Mouse (Mus musculus) heart, embryonic 10.5 days (tissue): Measurements from ENCODE around the gene Os9. TPM values are rescaled to one million over a fixed set of nuclear protein-coding genes. Genes with fewer than 3 reads are reported as not detected.
"Not testable (repeated sequence)": the region's sequence is repeated elsewhere in the genome, so short reads cannot be mapped to it uniquely, and the experiment has no call there.

Experiments used
- DNase-seq: peaks from one replicate; pipeline ENCODE4 v3.0.0-alpha.2; 2017; ENCODE audit warnings: low spot score
- H3K27ac ChIP-seq: fragments of 300-500 bp; sonication (generic); 2 replicates; pipeline ENCODE4 v1.5.1; 2016; ENCODE audit warnings: mild to moderate bottlenecking
- H3K27me3 ChIP-seq: fragments of 300-500 bp; sonication (generic); 2 replicates; pipeline ENCODE4 v1.6.1; 2016; ENCODE audit warnings: mild to moderate bottlenecking; ENCODE audit not compliant: poor library complexity, insufficient read depth, severe bottlenecking
- H3K36me3 ChIP-seq: fragments of 300-500 bp; sonication (generic); 2 replicates; pipeline ENCODE4 v1.6.1; 2016; ENCODE audit warnings: mild to moderate bottlenecking, moderate library complexity
- H3K4me1 ChIP-seq: fragments of 300-500 bp; sonication (generic); 2 replicates; pipeline ENCODE4 v1.6.1; 2016; ENCODE audit warnings: mild to moderate bottlenecking
- H3K4me3 ChIP-seq: fragments of 300-500 bp; sonication (generic); 2 replicates; pipeline ENCODE4 v1.5.1; 2016; ENCODE audit warnings: mild to moderate bottlenecking, moderate library complexity
- H3K9me3 ChIP-seq: fragments of 300-500 bp; sonication (generic); 2 replicates; pipeline ENCODE4 v1.6.1; 2016; ENCODE audit warnings: mild to moderate bottlenecking, moderate library complexity
- WGBS: fragments of 180-500 bp; shearing (Covaris S2); methylation state at CpG from one replicate; pipeline ENCODE4 v1.1.7; 2016; 5-methylcytosine and 5-hydroxymethylcytosine counted together
- polyA plus RNA-seq: library from polyadenylated mRNA; unstranded; fragments of >200 nt; fragmentation: Nextera tagmentation; extraction: Ambion mirVana; gene quantifications from 2 replicates; pipeline ENCODE4 v1.2.1, GENCODE M21; 2016

Os9 gene
- 44.4 and 48.8 TPM in 2 replicates for polyA plus RNA-seq

DNA sequence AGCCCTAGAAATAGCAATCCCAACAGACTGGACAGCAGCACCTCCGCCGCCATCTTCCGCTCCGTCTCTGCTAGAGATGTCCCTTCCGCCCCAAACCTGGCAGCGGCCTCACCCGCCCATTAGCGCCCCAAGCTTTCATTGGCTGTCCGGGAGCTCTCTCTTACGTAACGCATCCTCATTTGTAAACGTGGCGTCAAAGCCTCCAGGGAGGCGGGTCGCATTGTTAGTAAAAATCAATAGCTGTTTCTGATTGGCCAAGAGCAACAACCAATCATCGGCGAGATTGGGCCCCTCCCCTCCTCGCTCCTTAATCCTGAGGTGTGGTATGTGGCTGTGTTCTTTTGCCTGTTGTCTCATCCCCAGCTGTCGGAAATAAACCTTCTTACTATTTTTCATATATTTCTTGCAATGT lies at the start of gene Os9:
Gene Os9, minus strand, starts transcription at position 66 of the 412 bp plus-strand sequence.
- Histone ChIP-seq H3K27ac (peak within 1 kb of the TSS; percentile 77), H3K36me3 (peaks cover 31% of the 10 kb centered on the region), H3K4me1 (peaks cover 20% of the 10 kb centered on the region), H3K27me3 (no peaks in the 10 kb centered on the region), H3K9me3 (no peaks in the 10 kb centered on the region), H3K4me3 (peak within 1 kb of the TSS; percentile 82)
- WGBS, result under 1% methylated on average over 19 of the region's 19 CpGs
- DNase-seq, result peak; percentile 99

DNA sequence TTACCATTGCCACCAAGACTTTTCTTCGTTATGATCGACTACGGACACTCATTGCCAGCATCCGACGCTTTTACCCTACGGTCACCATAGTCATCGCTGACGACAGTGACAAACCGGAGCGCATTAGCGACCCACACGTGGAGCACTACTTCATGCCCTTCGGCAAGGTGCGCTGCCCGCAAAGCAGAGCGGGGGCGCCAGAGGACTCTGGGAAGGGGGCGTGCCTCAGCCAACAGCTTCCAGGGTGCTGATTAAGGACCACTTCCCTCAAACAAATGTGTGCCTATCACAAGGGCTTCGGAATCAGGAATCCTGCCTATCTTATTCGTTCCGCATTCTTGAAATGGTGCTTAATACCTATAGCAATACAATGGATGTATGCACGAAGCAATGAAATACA lies 49.1 kb upstream of the Os9 start:
- Histone ChIP-seq H3K9me3 (no peaks in the 10 kb centered on the region), H3K36me3 (no peaks in the 10 kb centered on the region), H3K27ac (no peak overlapping the region; the same call in 1 of the 2 replicates), H3K4me3 (peak overlapping the region; percentile 59), H3K4me1 (peaks cover 47% of the 10 kb centered on the region), H3K27me3 (peaks cover 89% of the 10 kb centered on the region)
- no peak for DNase-seq
- WGBS, result under 1% methylated on average over 22 of the region's 22 CpGs

DNA sequence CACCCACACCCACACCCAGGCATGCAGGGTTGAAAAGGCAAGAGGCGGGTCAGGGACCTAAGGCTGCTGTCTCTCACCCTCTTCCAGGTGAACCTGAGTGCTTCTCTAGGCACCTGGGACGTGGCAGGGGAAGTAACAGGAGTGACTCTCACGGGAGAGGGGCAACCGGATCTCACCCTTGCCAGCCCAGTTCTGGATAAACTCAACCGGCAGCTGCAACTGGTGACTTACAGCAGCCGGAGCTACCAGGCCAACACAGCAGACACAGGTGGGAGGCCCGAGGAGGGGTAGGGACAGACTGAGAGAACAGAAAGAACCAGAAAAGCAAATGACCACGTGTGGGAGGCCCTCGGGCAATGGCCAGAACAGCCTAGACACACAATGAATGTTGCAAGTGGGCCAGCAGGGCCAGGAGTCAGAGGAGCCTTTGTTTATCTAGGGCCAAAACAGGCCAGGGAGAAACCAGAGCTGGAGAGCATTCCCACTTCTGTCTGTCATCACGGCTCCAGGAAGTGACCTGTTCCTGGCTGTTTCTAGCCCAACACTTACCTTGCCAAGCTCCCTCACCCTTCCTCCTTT lies 46.8 kb upstream of the Os9 start:
- Histone ChIP-seq H3K36me3 (no peaks in the 10 kb centered on the region), H3K4me1 (peaks cover 51% of the 10 kb centered on the region), H3K27ac (no peak overlapping the region), H3K9me3 (no peaks in the 10 kb centered on the region), H3K4me3 (0 out of 2 replicates have a peak overlapping the region, but pooled peaks have one; percentile 5), H3K27me3 (peaks cover 94% of the 10 kb centered on the region)
- no peak for DNase-seq
- WGBS, result 13% methylated on average over 10 of the region's 10 CpGs

DNA sequence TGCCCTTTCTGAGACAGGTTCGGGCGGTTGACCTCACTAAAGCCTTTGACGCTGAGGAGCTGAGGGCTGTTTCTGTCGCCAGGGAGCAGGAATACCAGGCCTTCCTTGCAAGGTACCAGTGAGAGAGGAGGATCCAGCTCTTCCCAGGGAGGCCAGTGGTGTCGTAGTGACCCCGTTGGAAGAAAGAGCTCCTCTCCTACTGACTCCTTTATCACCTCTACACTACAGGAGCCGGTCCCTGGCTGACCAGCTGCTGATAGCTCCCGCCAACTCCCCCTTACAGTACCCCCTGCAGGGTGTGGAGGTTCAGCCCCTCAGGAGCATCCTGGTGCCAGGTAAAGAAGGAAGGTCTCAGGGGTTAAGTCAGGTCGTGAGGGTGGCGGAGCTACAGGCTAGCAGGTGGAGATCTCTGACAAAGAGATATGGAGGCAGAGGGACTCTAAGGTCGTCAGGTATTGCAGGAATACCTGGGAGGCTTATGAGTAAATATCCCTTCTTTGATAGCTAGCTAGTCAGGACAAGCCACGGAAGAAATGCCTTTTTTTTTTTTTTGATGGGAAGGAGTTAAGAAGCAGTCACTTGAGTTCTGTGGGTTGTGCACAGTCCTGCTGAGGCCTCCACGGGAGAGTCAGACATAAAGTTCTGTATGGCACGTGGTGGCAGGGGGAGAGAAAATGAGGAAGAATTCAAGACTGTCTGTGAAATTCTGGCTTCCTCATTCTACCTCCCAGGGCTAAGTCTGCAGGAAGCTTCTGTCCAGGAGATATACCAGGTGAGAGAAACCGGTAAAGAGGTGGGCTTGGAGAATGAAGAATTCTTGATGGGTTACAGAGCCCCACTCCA lies 46.1 kb upstream of the Os9 start:
- Histone ChIP-seq H3K36me3 (no peaks in the 10 kb centered on the region), H3K27me3 (peaks cover 91% of the 10 kb centered on the region), H3K27ac (no peak overlapping the region), H3K4me1 (peaks cover 51% of the 10 kb centered on the region), H3K4me3 (peak overlapping the region; percentile 74; the same call in 1 of the 2 replicates), H3K9me3 (no peaks in the 10 kb centered on the region)
- WGBS, result 15% methylated on average over 15 of the region's 15 CpGs
- DNase-seq, result no peak

DNA sequence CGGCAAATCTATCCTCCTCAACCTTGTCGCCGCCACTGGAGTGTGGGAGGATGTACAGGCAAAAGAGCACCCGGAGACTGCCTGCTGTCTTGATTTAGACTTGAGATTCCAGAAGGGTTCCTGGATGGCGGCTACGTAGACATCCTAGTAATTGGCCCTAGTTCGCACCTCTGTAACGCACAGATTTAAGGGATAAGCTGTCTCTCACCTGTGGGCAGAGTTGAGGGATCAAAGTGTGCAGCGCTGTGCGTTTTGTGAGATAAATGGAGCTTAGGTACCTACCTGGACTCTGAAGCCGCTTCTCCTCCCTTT lies 45.4 kb upstream of the Os9 start:
- WGBS, result 2% methylated on average over 11 of the region's 11 CpGs
- H3K4me3 ChIP-seq, result peak overlapping the region; percentile 74
- no peaks in the 10 kb centered on the region for H3K9me3 ChIP-seq
- H3K4me1 ChIP-seq, result peaks cover 51% of the 10 kb centered on the region
- H3K27me3 ChIP-seq, result peaks cover 85% of the 10 kb centered on the region
- H3K27ac ChIP-seq, result no peak overlapping the region
- H3K36me3 ChIP-seq, result no peaks in the 10 kb centered on the region
- DNase-seq, result no peak

DNA sequence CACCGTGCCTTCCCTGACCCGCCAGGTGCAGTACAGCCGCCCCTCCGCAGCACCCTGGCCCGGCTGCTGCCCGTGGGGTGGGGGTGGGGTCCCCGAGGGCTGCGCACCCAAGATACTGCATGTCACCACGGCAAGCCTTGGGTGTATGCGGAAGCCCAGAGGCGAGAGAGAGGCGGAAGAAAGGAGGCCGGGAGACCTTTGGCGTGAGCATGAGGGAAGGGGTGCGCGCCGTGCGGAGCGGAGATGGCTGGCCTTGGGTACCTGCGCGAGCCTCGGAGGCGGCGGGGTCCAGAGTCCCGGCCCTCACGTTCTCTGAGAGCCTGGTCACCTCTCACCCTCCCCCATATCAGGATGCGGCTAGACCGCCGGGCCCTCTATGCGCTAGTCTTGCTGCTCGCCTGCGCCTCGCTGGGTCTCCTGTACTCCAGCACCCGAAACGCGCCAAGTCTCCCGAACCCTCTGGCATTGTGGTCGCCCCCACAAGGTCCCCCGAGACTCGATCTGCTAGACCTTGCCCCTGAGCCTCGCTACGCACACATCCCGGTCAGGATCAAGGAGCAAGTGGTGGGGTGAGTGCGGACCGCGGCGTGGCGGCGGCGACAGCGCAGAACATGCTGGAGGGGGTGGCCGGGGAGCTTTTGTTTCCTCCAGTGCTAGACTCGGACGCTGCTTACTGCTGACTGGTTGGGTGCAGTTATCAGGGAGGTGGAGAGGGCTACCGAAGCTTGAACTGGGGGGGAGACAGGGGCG lies 44.9 kb upstream of the Os9 start:
- no peaks in the 10 kb centered on the region for H3K36me3 ChIP-seq
- no peak for DNase-seq
- H3K27ac ChIP-seq, result peak overlapping the region; percentile 72
- WGBS, result under 1% methylated on average over 56 of the region's 56 CpGs
- peaks cover 79% of the 10 kb centered on the region for H3K27me3 ChIP-seq
- peak overlapping the region; percentile 74 for H3K4me3 ChIP-seq
- H3K4me1 ChIP-seq, result peaks cover 46% of the 10 kb centered on the region
- no peaks in the 10 kb centered on the region for H3K9me3 ChIP-seq

DNA sequence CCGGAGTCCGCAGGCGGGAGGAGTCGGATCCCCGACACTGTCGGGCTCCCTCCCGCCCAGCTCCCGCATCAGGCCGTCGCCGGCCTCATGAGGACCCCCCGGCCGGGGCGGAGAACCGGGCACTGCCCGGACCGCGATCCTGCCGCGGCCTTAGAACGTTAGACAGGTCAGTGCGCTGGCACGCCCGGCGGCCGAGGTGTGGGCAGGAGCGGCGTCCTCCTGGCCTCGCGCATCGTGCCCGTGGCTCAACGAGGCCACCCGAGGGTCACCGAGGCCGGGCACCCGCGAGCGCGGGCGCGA lies 44.4 kb upstream of the Os9 start:
- under 1% methylated on average over 42 of the region's 42 CpGs for WGBS
- DNase-seq, result no peak
- no peaks in the 10 kb centered on the region for H3K36me3 ChIP-seq
- H3K27ac ChIP-seq, result peak overlapping the region; percentile 72
- no peaks in the 10 kb centered on the region for H3K9me3 ChIP-seq
- peaks cover 74% of the 10 kb centered on the region for H3K27me3 ChIP-seq
- peaks cover 41% of the 10 kb centered on the region for H3K4me1 ChIP-seq
- H3K4me3 ChIP-seq, result peak overlapping the region; percentile 74

DNA sequence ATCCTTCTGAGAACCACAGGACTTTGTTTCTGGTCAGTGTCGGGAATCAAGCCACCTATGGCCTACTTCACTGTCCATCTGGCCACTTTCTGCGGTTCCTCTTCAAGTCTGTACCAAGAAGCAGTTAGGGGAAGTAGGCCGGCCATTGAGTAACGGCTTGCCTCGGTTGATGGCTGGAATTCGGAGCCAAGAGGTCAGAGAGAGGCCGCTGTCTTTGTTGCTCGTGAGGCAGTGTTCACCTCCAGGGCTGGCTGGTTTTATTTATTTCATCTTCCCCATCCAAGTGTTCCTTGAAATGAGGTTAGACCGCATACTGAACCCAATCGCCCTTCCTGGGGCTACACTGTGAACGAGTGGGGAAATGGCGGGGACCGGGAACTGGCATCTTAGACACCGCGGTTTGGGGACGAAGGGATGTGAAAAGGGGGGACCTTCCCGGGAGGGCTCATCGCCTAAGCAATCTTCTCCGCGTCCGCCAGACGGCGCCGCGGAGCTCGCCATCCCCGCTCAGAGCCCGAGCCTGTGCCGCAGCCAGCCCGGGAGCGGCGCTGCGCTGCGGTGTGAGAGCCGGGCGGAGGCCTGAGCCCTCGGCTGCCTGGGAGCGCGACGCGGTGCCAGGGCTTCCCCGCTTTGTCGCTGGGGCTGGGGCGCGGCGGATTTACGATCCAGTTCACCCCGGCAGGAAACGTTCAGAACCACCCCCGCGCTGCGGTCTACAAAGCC lies 43.9 kb upstream of the Os9 start, which contains the start of gene B4galnt1:
Gene B4galnt1, plus strand, starts transcription at position 595 of the 723 bp plus-strand sequence.
- WGBS, result 2% methylated on average over 52 of the region's 52 CpGs
- Histone ChIP-seq H3K9me3 (no peaks in the 10 kb centered on the region), H3K4me3 (peak within 1 kb of the TSS; percentile 74), H3K27me3 (peaks cover 69% of the 10 kb centered on the region), H3K27ac (peak within 1 kb of the TSS; percentile 72), H3K4me1 (peaks cover 36% of the 10 kb centered on the region), H3K36me3 (no peaks in the 10 kb centered on the region)
- DNase-seq, result no peak

DNA sequence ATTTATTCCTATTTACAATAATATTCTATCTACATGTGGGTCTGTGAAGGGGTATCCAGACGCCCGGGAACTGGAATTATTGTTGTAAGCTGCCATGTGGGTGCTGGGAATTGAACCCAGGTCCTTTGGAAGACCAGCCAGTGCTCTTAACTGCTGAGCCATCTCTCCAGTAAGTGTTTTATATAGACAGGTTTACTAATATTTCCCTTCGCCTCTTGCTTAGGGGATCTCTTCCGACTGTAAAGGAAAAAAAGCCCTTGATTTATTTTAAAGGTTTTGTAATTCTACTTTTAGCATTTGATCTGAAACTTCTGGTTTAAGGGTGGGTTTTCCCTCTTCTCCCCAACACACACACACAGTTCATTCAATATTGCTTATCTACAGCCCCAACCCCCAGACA lies 43.3 kb upstream of the Os9 start:
- no peak for DNase-seq
- H3K27ac ChIP-seq, result no peak overlapping the region
- no peak overlapping the region for H3K4me3 ChIP-seq
- no peaks in the 10 kb centered on the region for H3K9me3 ChIP-seq
- H3K4me1 ChIP-seq, result peaks cover 33% of the 10 kb centered on the region
- WGBS, result 89% methylated on average over 4 of the region's 4 CpGs
- no peaks in the 10 kb centered on the region for H3K36me3 ChIP-seq
- peaks cover 63% of the 10 kb centered on the region for H3K27me3 ChIP-seq

DNA sequence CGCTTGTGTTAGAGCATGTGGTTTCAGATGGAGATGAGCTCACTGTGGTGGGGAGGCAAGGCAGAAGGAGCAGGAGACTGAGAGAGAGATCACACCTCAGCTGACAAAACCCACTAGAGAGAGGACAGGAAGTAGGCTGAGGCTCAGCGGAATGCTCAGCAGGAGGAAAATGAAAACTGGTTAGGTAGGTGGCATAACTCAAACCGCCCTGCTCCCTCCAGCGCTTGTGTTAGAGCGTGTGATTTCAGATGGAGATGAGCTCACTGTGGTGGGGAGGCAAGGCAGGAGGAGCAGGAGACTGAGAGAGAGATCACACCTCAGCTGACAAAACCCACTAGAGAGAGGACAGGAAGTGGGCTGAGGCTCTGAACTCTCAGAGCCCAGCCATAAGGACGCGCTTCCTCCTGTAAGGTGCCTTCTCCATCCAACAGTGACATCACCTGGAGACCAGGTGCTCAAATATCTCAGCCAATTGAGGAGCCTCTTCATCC lies 41.9 kb upstream of the Os9 start:
- H3K36me3 ChIP-seq, DNase-seq, H3K4me3 ChIP-seq, H3K27ac ChIP-seq, H3K9me3 ChIP-seq: not testable (repeated sequence)
- Histone ChIP-seq H3K27me3 (peaks cover 49% of the 10 kb centered on the region), H3K4me1 (peaks cover 30% of the 10 kb centered on the region)
- 42% methylated on average over 7 of the region's 7 CpGs for WGBS

DNA sequence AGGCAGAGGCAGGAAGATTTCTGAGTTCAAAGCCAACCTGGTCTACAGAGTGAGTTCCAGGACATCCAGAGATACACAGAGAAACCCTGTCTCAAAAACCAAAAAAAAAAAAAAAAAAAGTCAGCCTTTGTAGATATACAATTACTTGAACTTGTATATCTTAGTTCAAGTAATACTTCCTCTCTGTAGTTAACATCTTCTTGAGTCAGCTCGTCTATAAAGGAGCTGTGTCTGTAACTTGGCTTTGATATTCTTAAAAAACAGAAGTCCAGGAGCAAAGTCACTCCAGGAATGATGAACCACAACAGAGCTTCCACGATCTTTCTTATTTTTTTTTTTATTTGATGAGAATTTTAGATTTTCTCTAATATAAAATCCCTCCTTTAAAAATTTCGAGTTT lies 39.8 kb upstream of the Os9 start:
- H3K36me3 ChIP-seq, result no peaks in the 10 kb centered on the region
- H3K4me1 ChIP-seq, result peaks cover 11% of the 10 kb centered on the region
- DNase-seq, result no peak
- no peak overlapping the region for H3K4me3 ChIP-seq
- no peak overlapping the region for H3K27ac ChIP-seq
- peaks cover 28% of the 10 kb centered on the region for H3K27me3 ChIP-seq
- 70% methylated on average over 3 of the region's 3 CpGs for WGBS
- no peaks in the 10 kb centered on the region for H3K9me3 ChIP-seq

DNA sequence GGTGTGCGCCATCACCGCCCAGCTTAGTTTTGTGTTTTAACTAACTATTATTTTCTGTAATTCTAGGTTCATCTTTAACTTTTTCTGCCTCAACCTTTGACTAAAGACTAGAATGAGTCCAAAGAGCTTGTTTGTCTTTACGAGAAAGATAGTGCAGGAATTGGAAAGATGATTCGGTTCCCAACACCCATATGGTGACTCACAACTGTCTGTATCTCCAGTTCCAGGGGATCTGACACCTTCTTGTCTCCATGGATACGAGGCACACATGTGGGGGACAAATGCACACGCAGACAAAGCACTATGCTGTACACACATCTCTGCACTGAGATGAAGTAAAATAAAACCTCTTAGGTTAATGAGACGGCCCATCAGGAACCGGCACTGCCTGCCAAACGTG lies 39.1 kb upstream of the Os9 start:
- peaks cover 5% of the 10 kb centered on the region; the same call in 1 of the 2 replicates for H3K4me1 ChIP-seq
- no peak for DNase-seq
- H3K36me3 ChIP-seq, result no peaks in the 10 kb centered on the region
- no peak overlapping the region for H3K27ac ChIP-seq
- H3K4me3 ChIP-seq, result no peak overlapping the region
- no peaks in the 10 kb centered on the region for H3K9me3 ChIP-seq
- H3K27me3 ChIP-seq, result peaks cover 22% of the 10 kb centered on the region
- 79% methylated on average over 9 of the region's 9 CpGs for WGBS
